15 mouse cellular contexts compared by ENCODE assay signal in genomic region chr1:168300505-168300904, GRCm38 (mm10).
DNase-seq lines count a peak whose midpoint lies in the region; ATAC-seq and TF ChIP-seq lines count a peak whose summit lies in the region.
"Had no signal": no experiment of that assay in that cellular context is flagged by ENCODE, and none has a peak within 500 bp of the region (broad histone marks: within the 10 kb centered on the region; RNA-seq: fewer than 3 reads in every experiment).

No protein-coding gene starts in this region.

- peaks cover 48% of the 10 kb centered on the region for H3K4me1 ChIP-seq in midbrain, embryonic 13.5 days (replicated peaks)
- 0 out of 2 replicates have a peak, but pooled peaks cover 5% of the 10 kb centered on the region for H3K4me1 ChIP-seq in midbrain, embryonic 11.5 days (ENCODE audit: control insufficient read depth, insufficient read depth, low read length)
- peaks cover 24% of the 10 kb centered on the region for H3K4me1 ChIP-seq in forebrain, postnatal 0 days (ENCODE audit: insufficient read depth)
- H3K4me1 ChIP-seq in limb, embryonic 11.5 days (ENCODE audit: control insufficient read depth, insufficient read depth, low read length): peaks cover 15% of the 10 kb centered on the region
- H3K4me1 ChIP-seq in stomach, embryonic 14.5 days (ENCODE audit: control insufficient read depth, insufficient read depth, low read length): peaks cover 13% of the 10 kb centered on the region; the same call in 1 of the 2 replicates

- H3K4me3 ChIP-seq in midbrain, embryonic 13.5 days (replicated peaks): no peak overlapping the region
- H3K4me3 ChIP-seq in midbrain, embryonic 11.5 days (ENCODE audit: low read depth, low read length): no peak overlapping the region
- no peak overlapping the region for H3K4me3 ChIP-seq in forebrain, postnatal 0 days (ENCODE audit: low read depth, low read length)
- H3K4me3 ChIP-seq in limb, embryonic 11.5 days (ENCODE audit: low read depth, low read length): no peak overlapping the region
- H3K4me3 ChIP-seq in stomach, embryonic 14.5 days (ENCODE audit: low read depth, low read length): no peak overlapping the region
- H3K4me3 ChIP-seq: heart, embryonic 13.5 days; myocyte; stomach, embryonic 15.5 days had no signal

- no peak for TF ChIP-seq CTCF in forebrain, postnatal 0 days (IDR thresholded peaks at IDR 0.05; ENCODE audit: low read depth)

- no peak for DNase-seq in midbrain, embryonic 11.5 days (ENCODE audit: low spot score, missing footprints)
- DNase-seq in forebrain, postnatal 0 days: no peak
- no peak for DNase-seq in limb, embryonic 11.5 days (ENCODE audit: low spot score)
- no peak for DNase-seq in adrenal gland, postnatal 36 days
- no peak for DNase-seq in adrenal gland, postnatal 14 days
- DNase-seq in adrenal gland, adult 8-10 months: no peak
- DNase-seq: cerebellum, adult 18-20 months; gastrocnemius, postnatal 14 days; lung, adult 18-20 months; thymus, postnatal 14 days had no signal

- H3K27ac ChIP-seq in midbrain, embryonic 13.5 days: peak overlapping the region; percentile 83
- no peak overlapping the region for H3K27ac ChIP-seq in midbrain, embryonic 11.5 days (ENCODE audit: low read depth, low read length)
- H3K27ac ChIP-seq in forebrain, postnatal 0 days (ENCODE audit: low read depth, low read length): peak overlapping the region; percentile 68
- H3K27ac ChIP-seq in limb, embryonic 11.5 days (replicated peaks; ENCODE audit: low read depth, low read length): no peak overlapping the region
- H3K27ac ChIP-seq in stomach, embryonic 14.5 days (ENCODE audit: low read length): peak overlapping the region; percentile 6; the same call in 1 of the 2 replicates
- H3K27ac ChIP-seq: stomach, embryonic 15.5 days had no signal

- peak overlapping the region; percentile 25 for H3K4me2 ChIP-seq in midbrain, embryonic 13.5 days (replicated peaks)
- H3K4me2 ChIP-seq in midbrain, embryonic 11.5 days: no peak overlapping the region
- H3K4me2 ChIP-seq in forebrain, postnatal 0 days (ENCODE audit: low read depth): peak overlapping the region; percentile 29
- no peak overlapping the region for H3K4me2 ChIP-seq in limb, embryonic 11.5 days (ENCODE audit: low read depth, severe bottlenecking)
- H3K4me2 ChIP-seq in stomach, embryonic 14.5 days (replicated peaks; ENCODE audit: low read depth, low read length): no peak overlapping the region
- H3K4me2 ChIP-seq: heart, embryonic 13.5 days; stomach, embryonic 15.5 days had no signal

- no peaks in the 10 kb centered on the region for H3K36me3 ChIP-seq in midbrain, embryonic 13.5 days
- no peaks in the 10 kb centered on the region for H3K36me3 ChIP-seq in midbrain, embryonic 11.5 days (ENCODE audit: control insufficient read depth, insufficient read depth, low read length)
- no peaks in the 10 kb centered on the region for H3K36me3 ChIP-seq in forebrain, postnatal 0 days (ENCODE audit: insufficient read depth)
- H3K36me3 ChIP-seq in limb, embryonic 11.5 days (ENCODE audit: control insufficient read depth, insufficient read depth, low read length): no peaks in the 10 kb centered on the region
- no peaks in the 10 kb centered on the region for H3K36me3 ChIP-seq in stomach, embryonic 14.5 days (ENCODE audit: control insufficient read depth, insufficient read depth, low read length)
- H3K36me3 ChIP-seq: stomach, embryonic 15.5 days had no signal

- peak overlapping the region; percentile 42 for H3K9ac ChIP-seq in midbrain, embryonic 13.5 days (replicated peaks)
- no peak overlapping the region for H3K9ac ChIP-seq in midbrain, embryonic 11.5 days (ENCODE audit: low read length)
- peak overlapping the region; percentile 28; the same call in 1 of the 2 replicates for H3K9ac ChIP-seq in forebrain, postnatal 0 days
- peak overlapping the region; percentile 34; the same call in 1 of the 2 replicates for H3K9ac ChIP-seq in limb, embryonic 11.5 days (ENCODE audit: low read length)
- no peak overlapping the region for H3K9ac ChIP-seq in stomach, embryonic 14.5 days (replicated peaks; ENCODE audit: low read depth, low read length)
- H3K9ac ChIP-seq: heart, embryonic 13.5 days; stomach, embryonic 15.5 days had no signal

- ATAC-seq in midbrain, embryonic 13.5 days: peak; percentile 44; the same call in 1 of the 2 replicates
- ATAC-seq in midbrain, embryonic 11.5 days (ENCODE audit: low FRiP score): no peak
- peak; percentile 28; the same call in 1 of the 2 replicates for ATAC-seq in forebrain, postnatal 0 days
- ATAC-seq in limb, embryonic 11.5 days (ENCODE audit: insufficient number of reproducible peaks, low FRiP score, low TSS enrichment, low read depth): no peak
- ATAC-seq in stomach, embryonic 14.5 days (ENCODE audit: insufficient number of reproducible peaks, insufficient read depth, low FRiP score, low read depth): no peak

- no peaks in the 10 kb centered on the region for H3K27me3 ChIP-seq in midbrain, embryonic 13.5 days
- H3K27me3 ChIP-seq in midbrain, embryonic 11.5 days (ENCODE audit: control insufficient read depth, insufficient read depth, low read length): no peaks in the 10 kb centered on the region
- H3K27me3 ChIP-seq in forebrain, postnatal 0 days (ENCODE audit: insufficient read depth, low read length): no peaks in the 10 kb centered on the region
- H3K27me3 ChIP-seq in limb, embryonic 11.5 days (ENCODE audit: control insufficient read depth, insufficient read depth, low read length): no peaks in the 10 kb centered on the region
- no peaks in the 10 kb centered on the region for H3K27me3 ChIP-seq in stomach, embryonic 14.5 days (ENCODE audit: control insufficient read depth, insufficient read depth, low read length)
- H3K27me3 ChIP-seq: heart, embryonic 13.5 days; stomach, embryonic 15.5 days had no signal

- WGBS in midbrain, embryonic 13.5 days: 71% methylated on average over 6 of the region's 6 CpGs
- WGBS in midbrain, embryonic 11.5 days: 83% methylated on average over 6 of the region's 6 CpGs
- WGBS in forebrain, postnatal 0 days: 19% methylated on average over 6 of the region's 6 CpGs
- 60% methylated on average over 6 of the region's 6 CpGs for WGBS in limb, embryonic 11.5 days
- WGBS in stomach, embryonic 14.5 days: 78% methylated on average over 6 of the region's 6 CpGs

- H3K9me3 ChIP-seq in midbrain, embryonic 13.5 days: no peaks in the 10 kb centered on the region
- H3K9me3 ChIP-seq in midbrain, embryonic 11.5 days (ENCODE audit: control insufficient read depth, low read length): no peaks in the 10 kb centered on the region
- H3K9me3 ChIP-seq in forebrain, postnatal 0 days (ENCODE audit: low read length): no peaks in the 10 kb centered on the region
- H3K9me3 ChIP-seq in limb, embryonic 11.5 days (ENCODE audit: control insufficient read depth, low read length): no peaks in the 10 kb centered on the region
- H3K9me3 ChIP-seq in stomach, embryonic 14.5 days (ENCODE audit: control insufficient read depth, low read depth, low read length): no peaks in the 10 kb centered on the region
- H3K9me3 ChIP-seq: heart, embryonic 13.5 days; stomach, embryonic 15.5 days had no signal

Comparison
In these comparisons a context has a peak if more than half of its experiments do, and no peak if none do; other contexts are left out.
1. ATAC-seq: peak in midbrain, embryonic 13.5 days (single experiment) and forebrain, postnatal 0 days (single experiment); none in midbrain, embryonic 11.5 days (single experiment), limb, embryonic 11.5 days (single experiment) and stomach, embryonic 14.5 days (single experiment).
2. H3K27ac ChIP-seq: peak in midbrain, embryonic 13.5 days (single experiment), forebrain, postnatal 0 days (single experiment) and stomach, embryonic 14.5 days (single experiment); none in midbrain, embryonic 11.5 days (single experiment) and limb, embryonic 11.5 days (single experiment).
3. H3K4me2 ChIP-seq: peak in midbrain, embryonic 13.5 days (single experiment) and forebrain, postnatal 0 days (single experiment); none in midbrain, embryonic 11.5 days (single experiment), limb, embryonic 11.5 days (single experiment) and stomach, embryonic 14.5 days (single experiment).
4. H3K9ac ChIP-seq: peak in midbrain, embryonic 13.5 days (single experiment), forebrain, postnatal 0 days (single experiment) and limb, embryonic 11.5 days (single experiment); none in midbrain, embryonic 11.5 days (single experiment) and stomach, embryonic 14.5 days (single experiment).